Mouse (Mus musculus) liver, embryonic 14.5 days (tissue): ENCODE data around the gene Dram1. TPM values are rescaled to one million over a fixed set of nuclear protein-coding genes. Genes with fewer than 3 reads are reported as not detected.

Experiments used
- ATAC-seq: fragments of 200-750 bp; cut with Nextera tagmentation; 2 replicates; pipeline ENCODE4 v1.8.0; 2017; ENCODE audit warnings: moderate number of reproducible peaks, mild to moderate bottlenecking, moderate library complexity; ENCODE audit not compliant: insufficient read depth
- DNase-seq, 3 experiments: peaks; one replicate each; pipeline ENCODE4 v3.0.0-alpha.2; 2012 to 2013; ENCODE audit warnings: low read depth in 3 of 3, low spot score in 3 of 3
- H3K27ac ChIP-seq: fragments of 300-500 bp; sonication (generic); 2 replicates; pipeline ENCODE4 v1.5.1; 2014; ENCODE audit warnings: moderate library complexity, mild to moderate bottlenecking, control low read depth, inconsistent platforms
- H3K27me3 ChIP-seq: fragments of 300-500 bp; sonication (generic); 2 replicates; pipeline ENCODE4 v1.6.1; 2014; ENCODE audit warnings: mild to moderate bottlenecking, low read length, moderate library complexity; ENCODE audit not compliant: control insufficient read depth, insufficient read depth
- H3K36me3 ChIP-seq: fragments of 300-500 bp; sonication (generic); replicated peaks from 2 replicates; pipeline ENCODE4 v1.6.1; 2014; ENCODE audit warnings: low read depth; ENCODE audit not compliant: control insufficient read depth, insufficient read depth
- H3K4me1 ChIP-seq, 2 experiments: fragments of 200-500 bp in 1 of 2; fragments of 300-500 bp in 1 of 2; sonication (generic) in 1 of 2; replicated peaks; 2 replicates each; pipeline ENCODE4 v1.6.1; 2012 to 2014; ENCODE audit warnings: antibody characterized with exemption in 1 of 2, inconsistent platforms in 1 of 2, low read length in 1 of 2; ENCODE audit not compliant: control insufficient read depth in 2 of 2, insufficient read depth in 2 of 2
- H3K4me2 ChIP-seq: fragments of 300-500 bp; sonication (generic); 2 replicates; pipeline ENCODE4 v1.6.1; 2014; ENCODE audit warnings: low read depth, mild to moderate bottlenecking, control low read depth, moderate library complexity
- H3K4me3 ChIP-seq, 2 experiments: fragments of 200-500 bp in 1 of 2; fragments of 300-500 bp in 1 of 2; sonication (generic) in 1 of 2; 2 replicates each; pipeline ENCODE4 v1.5.1; 2012 to 2014; ENCODE audit warnings: low read depth in 2 of 2, low read length in 2 of 2, mild to moderate bottlenecking in 2 of 2, control low read depth in 1 of 2, inconsistent platforms in 1 of 2, moderate library complexity in 1 of 2; ENCODE audit not compliant: insufficient read depth in 1 of 2
- H3K9ac ChIP-seq: fragments of 300-500 bp; sonication (generic); replicated peaks from 2 replicates; pipeline ENCODE4 v1.6.1; 2014; ENCODE audit warnings: mild to moderate bottlenecking, control low read depth, moderate library complexity
- H3K9me3 ChIP-seq: fragments of 300-500 bp; sonication (generic); 2 replicates; pipeline ENCODE4 v1.6.1; 2016; ENCODE audit warnings: low read length, mixed read lengths; ENCODE audit not compliant: control insufficient read depth
- CTCF ChIP-seq: IDR thresholded peaks from 2 replicates; pipeline ENCODE4 v1.5.1; 2016; ENCODE audit warnings: antibody characterized with exemption, low read depth, control low read depth
- EP300 ChIP-seq: IDR thresholded peaks from 2 replicates; pipeline ENCODE4 v1.6.1; 2016; ENCODE audit warnings: antibody characterized with exemption, low read depth
- WGBS: fragments of 180-500 bp; shearing (Covaris S2); extraction: QIAGEN DNeasy Blood & Tissue Kit; methylation state at CpG from one replicate; pipeline ENCODE4 v1.1.7; 2014; ENCODE audit not compliant: insufficient replicate concordance; 5-methylcytosine and 5-hydroxymethylcytosine counted together
- polyA plus RNA-seq, 2 experiments: library from polyadenylated mRNA; depleted of rRNA in 1 of 2; stranded (reverse) in 1 of 2; unstranded in 1 of 2; fragments of >200 nt; fragmentation: Nextera tagmentation in 1 of 2; extraction: Ambion mirVana in 1 of 2; gene quantifications; 2 replicates each; pipeline versions ENCODE4 v1.2.1 to v1.2.3; 2012 to 2014

Gene Dram1
- polyA plus RNA-seq, 2 experiments, result 1.2 to 1.5 TPM

DNA sequence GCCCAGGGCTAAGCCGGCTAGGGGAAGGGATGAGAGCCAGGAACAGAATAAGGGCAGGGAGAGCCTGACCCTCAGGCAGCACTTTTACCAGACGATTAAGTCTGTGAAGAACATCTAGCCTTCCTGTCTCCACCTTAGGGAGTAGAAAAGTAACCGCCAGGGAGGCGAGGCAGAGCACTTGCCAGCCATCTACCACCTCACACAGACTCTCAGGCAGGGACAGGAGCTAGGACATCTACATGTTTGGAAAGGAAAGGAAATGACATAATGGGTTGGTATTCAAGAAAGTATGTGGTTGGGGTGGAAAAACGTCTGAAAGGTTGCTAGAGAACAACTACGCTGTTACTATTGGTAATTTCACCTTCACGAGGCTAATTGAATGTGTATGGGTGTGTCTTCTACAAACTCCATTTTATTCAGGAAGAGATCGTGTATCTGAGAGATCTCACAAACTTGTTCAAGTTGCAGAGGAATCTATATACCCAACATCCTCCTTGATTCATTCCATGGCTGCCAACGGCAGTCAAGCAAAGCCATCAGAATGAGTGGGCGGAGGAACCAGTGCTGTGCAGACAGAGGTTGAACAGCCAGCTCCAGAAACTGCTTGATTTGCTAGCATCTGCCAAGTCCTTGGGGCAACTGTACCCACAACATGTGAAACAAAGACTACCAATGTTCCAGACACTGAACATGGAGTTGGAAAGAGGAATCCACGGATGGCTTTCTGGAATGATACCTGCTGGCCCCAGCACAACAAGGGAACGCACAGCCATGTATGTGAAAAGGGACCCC is 32.2 kb downstream of the Dram1 start:
- WGBS, result 44% methylated on average over 12 of the region's 12 CpGs
- no peaks in the 10 kb centered on the region for H3K27me3 ChIP-seq
- no peak overlapping the region for H3K27ac ChIP-seq
- H3K4me2 ChIP-seq, result no peak overlapping the region
- no peaks in the 10 kb centered on the region for H3K36me3 ChIP-seq
- DNase-seq, result no peak
- H3K9ac ChIP-seq, result no peak overlapping the region
- H3K4me1 ChIP-seq, result no peaks in the 10 kb centered on the region; a peak in 1 of 4 replicates
- no peak for ATAC-seq
- no peak overlapping the region for H3K4me3 ChIP-seq
- no peak for TF ChIP-seq EP300
- no peaks in the 10 kb centered on the region for H3K9me3 ChIP-seq

DNA sequence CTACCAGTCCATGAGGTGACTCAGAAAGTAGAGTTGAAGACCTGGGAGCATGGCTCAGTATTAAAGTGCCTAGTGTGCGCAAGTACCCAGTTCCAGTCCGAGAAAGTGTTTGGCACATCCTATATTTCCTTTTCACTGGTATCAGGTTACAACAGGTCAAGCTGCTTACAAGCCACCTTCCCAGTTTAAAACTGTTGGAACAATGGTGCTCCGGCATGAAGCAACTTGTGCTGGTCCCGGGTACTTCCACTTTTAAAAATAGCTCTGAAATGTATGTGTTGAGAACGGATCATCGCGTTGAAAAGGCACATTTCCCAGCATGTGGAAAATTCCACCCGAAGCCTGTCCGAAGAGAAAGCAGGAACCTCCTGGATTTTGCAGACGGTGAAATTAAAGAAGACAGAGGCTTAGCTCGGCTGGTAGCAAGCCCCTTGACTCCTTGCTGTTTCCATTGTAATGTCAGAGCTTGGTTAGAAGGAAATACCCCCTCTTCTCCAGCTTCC is 32.9 kb downstream of the Dram1 start:
- 25% methylated on average over 11 of the region's 11 CpGs for WGBS
- no peak for DNase-seq

DNA sequence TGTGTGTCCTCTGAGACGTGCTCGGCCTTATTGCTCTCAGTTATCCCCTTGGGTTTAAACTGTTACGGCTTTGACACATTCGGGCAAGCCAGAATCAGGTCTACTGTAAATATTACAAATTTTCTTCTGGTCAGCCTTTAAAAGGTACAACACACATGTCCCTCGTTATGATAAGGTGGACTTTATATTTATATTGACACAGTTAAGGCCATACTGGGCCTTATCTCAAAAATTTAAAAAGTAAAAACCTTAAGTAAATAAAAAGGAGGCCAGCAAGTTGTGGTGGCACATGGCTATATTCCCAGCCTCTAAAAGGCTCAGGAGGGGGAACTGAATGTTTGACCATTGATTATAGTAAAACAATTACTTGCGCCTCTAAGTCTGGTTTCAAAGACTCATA is 37.5 kb downstream of the Dram1 start:
- 67% methylated on average over 6 of the region's 6 CpGs for WGBS
- no peaks in the 10 kb centered on the region for H3K27me3 ChIP-seq
- H3K9ac ChIP-seq, result no peak overlapping the region
- H3K27ac ChIP-seq, result no peak overlapping the region
- 0 out of 4 replicates have a peak, but pooled peaks cover 0 to 2% of the 10 kb centered on the region in 2 experiments for H3K4me1 ChIP-seq
- no peaks in the 10 kb centered on the region for H3K9me3 ChIP-seq
- TF ChIP-seq CTCF, result no peak
- TF ChIP-seq EP300, result no peak
- DNase-seq (no peak), ATAC-seq (no peak)
- no peak overlapping the region for H3K4me2 ChIP-seq
- no peak overlapping the region for H3K4me3 ChIP-seq
- H3K36me3 ChIP-seq, result no peaks in the 10 kb centered on the region

More for the DNA sequence above, 32.9 kb downstream of the Dram1 start:
- H3K4me1 ChIP-seq, result no peaks in the 10 kb centered on the region
- TF ChIP-seq CTCF, result no peak
- TF ChIP-seq EP300, result no peak
- no peak for ATAC-seq
- no peak overlapping the region for H3K4me2 ChIP-seq
- H3K27ac ChIP-seq, result no peak overlapping the region
- no peak overlapping the region for H3K4me3 ChIP-seq
- H3K27me3 ChIP-seq, result no peaks in the 10 kb centered on the region
- no peaks in the 10 kb centered on the region for H3K36me3 ChIP-seq
- no peaks in the 10 kb centered on the region for H3K9me3 ChIP-seq
- H3K9ac ChIP-seq, result no peak overlapping the region

DNA sequence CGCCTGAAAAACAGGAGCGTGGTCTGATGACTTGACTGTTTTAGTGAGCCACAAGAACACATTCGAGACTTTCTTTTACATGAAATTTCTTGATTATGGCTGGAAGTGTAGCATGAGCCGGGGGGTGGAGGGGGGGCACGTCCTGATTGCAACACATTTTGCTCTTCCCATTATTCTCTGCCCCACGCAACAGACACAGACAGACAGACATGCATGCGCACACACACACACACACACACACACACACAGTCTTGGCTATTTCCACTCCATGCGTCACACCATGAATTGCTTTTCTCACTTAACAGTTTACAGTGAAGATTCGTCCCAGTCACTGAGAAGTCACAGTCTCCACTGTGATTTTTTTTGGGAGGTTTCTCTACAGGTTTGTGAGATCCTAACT is 38.2 kb downstream of the Dram1 start:
- H3K4me3 ChIP-seq, result no peak overlapping the region
- no peak overlapping the region for H3K27ac ChIP-seq
- no peak overlapping the region for H3K4me2 ChIP-seq
- no peaks in the 10 kb centered on the region for H3K9me3 ChIP-seq
- 0 out of 4 replicates have a peak, but pooled peaks cover 0 to 2% of the 10 kb centered on the region in 2 experiments for H3K4me1 ChIP-seq
- DNase-seq, result no peak
- ATAC-seq, result no peak
- no peaks in the 10 kb centered on the region for H3K36me3 ChIP-seq
- H3K9ac ChIP-seq, result no peak overlapping the region
- 69% methylated on average over 9 of the region's 9 CpGs for WGBS
- TF ChIP-seq CTCF (no peak), EP300 (no peak)
- no peaks in the 10 kb centered on the region for H3K27me3 ChIP-seq

DNA sequence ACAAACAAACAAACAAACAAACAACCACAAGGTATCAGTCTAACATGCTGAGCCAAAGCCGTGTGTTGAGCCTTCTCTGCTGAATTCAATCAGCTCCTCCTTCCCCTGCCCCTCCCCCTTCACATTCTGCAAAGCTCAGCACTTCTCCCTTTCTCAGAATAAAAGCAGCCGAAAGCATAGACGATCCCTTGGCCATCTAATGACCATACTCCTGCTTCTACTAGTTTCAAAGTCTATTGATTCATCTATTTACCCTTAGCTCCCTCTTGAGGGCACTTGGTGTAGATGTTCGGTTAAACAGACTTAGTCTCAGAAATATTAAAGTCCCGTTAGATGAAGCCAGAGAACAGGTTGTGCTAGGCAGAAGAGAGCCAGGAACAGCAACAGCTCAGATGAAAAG is 48.2 kb downstream of the Dram1 start:
- ATAC-seq (no peak), DNase-seq (no peak)
- Histone ChIP-seq H3K27ac (no peak overlapping the region), H3K4me3 (no peak overlapping the region), H3K27me3 (no peaks in the 10 kb centered on the region), H3K9ac (no peak overlapping the region), H3K4me1 (no peaks in the 10 kb centered on the region), H3K4me2 (no peak overlapping the region), H3K9me3 (no peaks in the 10 kb centered on the region), H3K36me3 (no peaks in the 10 kb centered on the region)
- 26% methylated on average over 5 of the region's 5 CpGs for WGBS
- TF ChIP-seq EP300 (no peak), CTCF (no peak; the same call in 1 of the 2 replicates)
